Mouse (Mus musculus) central nervous system, embryonic 11.5 days (tissue): ENCODE data around the gene Tmem53. TPM values are rescaled to one million over a fixed set of nuclear protein-coding genes. Genes with fewer than 3 reads are reported as not detected.

Source experiments
- polyA plus RNA-seq: library from polyadenylated mRNA; depleted of rRNA; stranded (reverse); fragments of >200 nt; gene quantifications from 2 replicates; pipeline ENCODE4 v1.2.3, GENCODE M21; 2012; rRNA removed

Tmem53 gene
- 3.4 and 6.9 TPM in 2 replicates for polyA plus RNA-seq

DNA sequence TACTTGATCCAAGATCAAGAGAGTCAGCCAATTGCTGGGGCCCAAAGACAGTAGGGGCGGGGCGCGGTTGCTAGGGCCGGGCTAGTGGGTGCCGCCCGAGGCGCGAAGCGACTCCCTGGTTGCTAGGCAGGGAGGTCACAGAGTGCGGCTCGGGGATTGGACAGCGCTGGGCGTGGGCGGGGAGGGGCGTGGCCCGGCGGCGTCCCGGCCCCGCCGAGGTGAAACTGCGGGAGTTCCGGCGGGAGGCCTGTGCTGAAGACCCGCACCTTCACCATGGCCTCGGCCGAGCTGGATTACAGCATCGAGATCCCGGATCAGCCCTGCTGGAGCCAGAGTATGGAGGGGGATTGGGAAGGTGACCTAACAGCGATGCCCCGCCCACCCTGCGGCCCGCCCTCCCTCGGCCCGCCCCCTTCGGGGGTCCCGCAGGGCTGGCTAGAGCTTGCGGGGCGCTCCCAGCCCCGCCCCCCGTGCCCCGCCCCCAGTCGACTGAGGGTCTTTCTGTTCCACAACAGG lies at the start of gene Tmem53, which contains the start of gene Armh1:
Gene Tmem53 (plus strand): TSS at position 151 of the 516 bp plus-strand sequence.
Gene Armh1 (minus strand): TSS at position 325 of the 516 bp plus-strand sequence.

Other genes with a start within 250 kb of the Tmem53 start
- gene Eif2b3, start 232.5 kb upstream of the Tmem53 start, polyA plus RNA-seq, result 32.6 and 34.8 TPM in 2 replicates
- gene Ptch2, start 155.9 kb upstream of the Tmem53 start, polyA plus RNA-seq, result 7.6 and 11.2 TPM in 2 replicates
- gene Btbd19, start 126.2 kb upstream of the Tmem53 start, polyA plus RNA-seq, result 7.0 and 7.2 TPM in 2 replicates
- 0.12 TPM in 1 of 2 replicates, not detected in the other for gene Tctex1d4, start 125.2 kb upstream of the Tmem53 start, polyA plus RNA-seq
- gene Plk3, start 118.0 kb upstream of the Tmem53 start, polyA plus RNA-seq, result 19.4 and 24.6 TPM in 2 replicates
- gene Rps8, start 95.7 kb upstream of the Tmem53 start, polyA plus RNA-seq, result 1,842 and 2,075 TPM in 2 replicates
- 66.2 and 72.0 TPM in 2 replicates for gene Kif2c, start 69.3 kb upstream of the Tmem53 start, polyA plus RNA-seq
- gene Armh1, start 174 bp downstream of the Tmem53 start, polyA plus RNA-seq, result 0.38 and 0.40 TPM in 2 replicates
- gene Rnf220, start 245.1 kb downstream of the Tmem53 start, polyA plus RNA-seq, result 130 and 170 TPM in 2 replicates